Mouse (Mus musculus) intestine, embryonic 16.5 days (tissue): ENCODE measurements around the gene Ttc7b. TPM values are rescaled to one million over a fixed set of nuclear protein-coding genes. Genes with fewer than 3 reads are reported as not detected.

Experiments used
- ATAC-seq: fragments of 200-750 bp; cut with Nextera tagmentation; 2 replicates; pipeline ENCODE4 v1.8.0; 2017; ENCODE audit warnings: moderate TSS enrichment, moderate library complexity
- H3K27ac ChIP-seq: fragments of 300-500 bp; sonication (generic); 2 replicates; pipeline ENCODE4 v1.5.1; 2014; ENCODE audit warnings: mild to moderate bottlenecking, low read length
- H3K27me3 ChIP-seq: fragments of 300-500 bp; sonication (generic); replicated peaks from 2 replicates; pipeline ENCODE4 v1.6.1; 2014; ENCODE audit warnings: low read length, control low read depth, mixed read lengths; ENCODE audit not compliant: control insufficient read depth, insufficient read depth
- H3K36me3 ChIP-seq: fragments of 300-500 bp; sonication (generic); 2 replicates; pipeline ENCODE4 v1.6.1; 2014; ENCODE audit warnings: low read length, control low read depth; ENCODE audit not compliant: control insufficient read depth, insufficient read depth
- H3K4me1 ChIP-seq: fragments of 300-500 bp; sonication (generic); 2 replicates; pipeline ENCODE4 v1.6.1; 2014; ENCODE audit warnings: low read length, control low read depth, mixed read lengths; ENCODE audit not compliant: control insufficient read depth, insufficient read depth
- H3K4me2 ChIP-seq: fragments of 300-500 bp; sonication (generic); 2 replicates; pipeline ENCODE4 v1.6.1; 2014; ENCODE audit warnings: low read depth, low read length, control low read depth
- H3K4me3 ChIP-seq: fragments of 300-500 bp; sonication (generic); 2 replicates; pipeline ENCODE4 v1.5.1; 2014; ENCODE audit warnings: mild to moderate bottlenecking, low read length
- H3K9ac ChIP-seq: fragments of 300-500 bp; sonication (generic); 2 replicates; pipeline ENCODE4 v1.6.1; 2014; ENCODE audit warnings: low read depth, low read length
- H3K9me3 ChIP-seq: fragments of 300-500 bp; sonication (generic); 2 replicates; pipeline ENCODE4 v1.6.1; 2016; ENCODE audit warnings: low read length, control low read depth; ENCODE audit not compliant: control insufficient read depth
- WGBS: fragments of 180-500 bp; shearing (Covaris S2); extraction: QIAGEN DNeasy Blood & Tissue Kit; methylation state at CpG from one replicate; pipeline ENCODE4 v1.1.7; 2014; 5-methylcytosine and 5-hydroxymethylcytosine counted together
- polyA plus RNA-seq: library from polyadenylated mRNA; unstranded; fragments of >200 nt; fragmentation: Nextera tagmentation; extraction: Ambion mirVana; gene quantifications from 2 replicates; pipeline ENCODE4 v1.2.1, GENCODE M21; 2015

Ttc7b gene
- polyA plus RNA-seq, 1 experiment from 2014 or later, result 2.4 TPM

- Histone ChIP-seq H3K9me3 (no peaks in the 10 kb centered on the region), H3K4me2 (no peak overlapping the region), H3K9ac (no peak overlapping the region), H3K4me3 (no peak overlapping the region), H3K27me3 (no peaks in the 10 kb centered on the region), H3K27ac (no peak overlapping the region), H3K36me3 (no peaks in the 10 kb centered on the region), H3K4me1 (peaks cover 36% of the 10 kb centered on the region)
- ATAC-seq, result no peak
- 34% methylated on average over 20 of the region's 20 CpGs for WGBS
Observed at GRCm38 (mm10) chr12:100276607-100277533, 243.8 kb downstream of the Ttc7b start.

- Histone ChIP-seq H3K4me2 (no peak overlapping the region), H3K27me3 (no peaks in the 10 kb centered on the region), H3K4me1 (peaks cover 31% of the 10 kb centered on the region), H3K36me3 (no peaks in the 10 kb centered on the region), H3K9me3 (no peaks in the 10 kb centered on the region), H3K27ac (no peak overlapping the region), H3K4me3 (no peak overlapping the region), H3K9ac (no peak overlapping the region)
- ATAC-seq, result no peak
- 66% methylated on average over 4 of the region's 5 CpGs for whole genome bisulfite sequencing
Observed at GRCm38 (mm10) chr12:100275850-100276249, 244.8 kb downstream of the Ttc7b start.

GRCm38 (mm10) chr12:100273033-100273432 is 247.6 kb downstream of the Ttc7b start:
- H3K27me3 ChIP-seq, result no peaks in the 10 kb centered on the region
- H3K4me3 ChIP-seq, result no peak overlapping the region
- whole genome bisulfite sequencing, result 78% methylated on average over 2 of the region's 2 CpGs
- no peaks in the 10 kb centered on the region for H3K9me3 ChIP-seq
- H3K4me2 ChIP-seq, result no peak overlapping the region
- peaks cover 21% of the 10 kb centered on the region for H3K4me1 ChIP-seq
- no peaks in the 10 kb centered on the region for H3K36me3 ChIP-seq
- no peak overlapping the region for H3K27ac ChIP-seq
- no peak overlapping the region for H3K9ac ChIP-seq
- ATAC-seq, result no peak

GRCm38 (mm10) chr12:100269967-100270662 is 250.5 kb downstream of the Ttc7b start:
- no peaks in the 10 kb centered on the region for H3K9me3 ChIP-seq
- H3K4me3 ChIP-seq, result no peak overlapping the region
- no peaks in the 10 kb centered on the region for H3K4me1 ChIP-seq
- WGBS, result 72% methylated on average over 9 of the region's 9 CpGs
- no peaks in the 10 kb centered on the region for H3K36me3 ChIP-seq
- peak; percentile 82 for ATAC-seq
- no peaks in the 10 kb centered on the region for H3K27me3 ChIP-seq
- no peak overlapping the region for H3K4me2 ChIP-seq
- H3K9ac ChIP-seq, result no peak overlapping the region
- H3K27ac ChIP-seq, result no peak overlapping the region

- no peaks in the 10 kb centered on the region for H3K4me1 ChIP-seq
- H3K4me2 ChIP-seq, result no peak overlapping the region
- no peaks in the 10 kb centered on the region for H3K9me3 ChIP-seq
- H3K9ac ChIP-seq, result no peak overlapping the region
- no peaks in the 10 kb centered on the region for H3K27me3 ChIP-seq
- ATAC-seq, result no peak
- WGBS, result 6% methylated on average over 6 of the region's 6 CpGs
- H3K36me3 ChIP-seq, result no peaks in the 10 kb centered on the region
- no peak overlapping the region for H3K27ac ChIP-seq
- H3K4me3 ChIP-seq, result no peak overlapping the region
Observed at GRCm38 (mm10) chr12:100268011-100268410, 252.6 kb downstream of the Ttc7b start.

GRCm38 (mm10) chr12:100265546-100266309 is 254.9 kb downstream of the Ttc7b start:
- H3K4me1 ChIP-seq, result no peaks in the 10 kb centered on the region
- 0 out of 2 replicates have a peak, but pooled peaks have one; percentile 10 for ATAC-seq
- H3K27me3 ChIP-seq, result no peaks in the 10 kb centered on the region
- WGBS, result 64% methylated on average over 9 of the region's 9 CpGs
- no peaks in the 10 kb centered on the region for H3K36me3 ChIP-seq
- no peak overlapping the region for H3K4me2 ChIP-seq
- H3K4me3 ChIP-seq, result no peak overlapping the region
- no peak overlapping the region for H3K9ac ChIP-seq
- no peaks in the 10 kb centered on the region for H3K9me3 ChIP-seq
- no peak overlapping the region for H3K27ac ChIP-seq

GRCm38 (mm10) chr12:100264941-100265340 is 255.7 kb downstream of the Ttc7b start:
- Histone ChIP-seq H3K4me2 (no peak overlapping the region), H3K27me3 (no peaks in the 10 kb centered on the region), H3K36me3 (no peaks in the 10 kb centered on the region), H3K27ac (no peak overlapping the region), H3K9me3 (no peaks in the 10 kb centered on the region), H3K4me1 (no peaks in the 10 kb centered on the region), H3K9ac (no peak overlapping the region), H3K4me3 (no peak overlapping the region)
- WGBS, result 79% methylated on average over 4 of the region's 4 CpGs
- no peak for ATAC-seq

GRCm38 (mm10) chr12:100262846-100263245 is 257.8 kb downstream of the Ttc7b start:
- H3K27ac ChIP-seq, result no peak overlapping the region
- no peaks in the 10 kb centered on the region for H3K9me3 ChIP-seq
- ATAC-seq, result 0 out of 2 replicates have a peak, but pooled peaks have one; percentile 38
- WGBS, result 72% methylated on average over 6 of the region's 6 CpGs
- no peaks in the 10 kb centered on the region for H3K27me3 ChIP-seq
- no peak overlapping the region for H3K4me3 ChIP-seq
- no peak overlapping the region for H3K9ac ChIP-seq
- H3K4me1 ChIP-seq, result no peaks in the 10 kb centered on the region
- no peaks in the 10 kb centered on the region for H3K36me3 ChIP-seq
- no peak overlapping the region for H3K4me2 ChIP-seq

- H3K4me2 ChIP-seq, result no peak overlapping the region
- no peak overlapping the region for H3K9ac ChIP-seq
- no peaks in the 10 kb centered on the region for H3K36me3 ChIP-seq
- H3K27ac ChIP-seq, result no peak overlapping the region
- H3K4me1 ChIP-seq, result no peaks in the 10 kb centered on the region
- no peak overlapping the region for H3K4me3 ChIP-seq
- ATAC-seq, result no peak
- WGBS, result 81% methylated on average over 6 of the region's 6 CpGs
- no peaks in the 10 kb centered on the region for H3K27me3 ChIP-seq
- no peaks in the 10 kb centered on the region for H3K9me3 ChIP-seq
Observed at GRCm38 (mm10) chr12:100261761-100262160, 258.9 kb downstream of the Ttc7b start.
